Mouse (Mus musculus): ENCODE results near the gene Polr3e.

GRCm38 (mm10) chr7:120874021-120874420 lies 43.5 kb upstream of the Polr3e start:
- TF ChIP-seq CTCF (IDR thresholded peaks at IDR 0.05; ENCODE audit: low read depth, low read length) (no peak), POLR2A (IDR thresholded peaks at IDR 0.05; ENCODE audit: extremely low read depth, insufficient read depth, low read length) (no peak)
